Mouse (Mus musculus) induced T-regulatory cell, adult 2 months (primary cell): Measurements from ENCODE around the gene Sult2a4.
"Not testable (repeated sequence)": the region's sequence is repeated elsewhere in the genome, so short reads cannot be mapped to it uniquely, and the experiment has no call there.

Experiments used
- DNase-seq: peaks from one replicate; pipeline ENCODE4 v3.0.0-alpha.2; 2012; ENCODE audit warnings: low read depth

The Sult2a4 gene

DNA sequence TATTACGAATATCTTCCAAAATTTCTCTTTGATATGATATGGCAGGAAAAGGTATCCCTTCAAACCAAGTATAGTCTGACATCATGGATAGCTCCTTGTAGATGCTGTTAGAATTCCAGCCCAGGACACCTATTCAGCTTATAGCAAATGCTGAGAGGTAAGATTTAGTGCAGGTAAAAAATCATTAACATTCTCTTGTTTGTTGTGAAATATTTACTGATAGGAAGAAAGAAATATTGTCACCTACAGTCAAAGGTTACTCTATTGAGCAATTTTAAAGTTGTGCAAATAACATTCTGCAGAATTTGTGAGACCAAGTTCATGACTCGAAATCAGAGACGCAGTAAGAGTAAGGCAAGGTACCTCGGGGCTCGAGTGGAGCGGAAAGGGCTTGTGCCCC lies at the start of gene Sult2a4:
Gene Sult2a4, minus strand, starts transcription at position 101 of the 400 bp plus-strand sequence.
- not testable (repeated sequence) for DNase-seq

DNA sequence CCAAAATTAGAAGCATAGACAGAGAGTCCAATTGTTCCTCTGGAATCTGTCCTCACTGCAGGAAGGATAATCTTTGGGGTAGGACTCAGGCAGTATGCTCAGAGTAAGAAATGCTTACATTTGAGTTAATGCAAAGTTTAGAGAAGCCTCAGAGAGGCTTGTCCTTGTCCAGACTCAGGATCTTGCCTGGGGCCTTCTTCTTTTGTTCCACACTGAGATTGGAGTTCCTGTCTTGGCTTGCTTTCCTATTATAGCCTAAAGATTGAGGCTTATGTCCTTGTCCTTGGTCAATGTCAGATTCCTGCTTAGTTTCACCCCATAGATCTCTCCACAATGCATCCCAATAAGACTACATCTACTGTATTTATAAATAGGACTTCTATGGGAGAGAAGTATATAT lies 41.4 kb upstream of the Sult2a4 start:
- not testable (repeated sequence) for DNase-seq

DNA sequence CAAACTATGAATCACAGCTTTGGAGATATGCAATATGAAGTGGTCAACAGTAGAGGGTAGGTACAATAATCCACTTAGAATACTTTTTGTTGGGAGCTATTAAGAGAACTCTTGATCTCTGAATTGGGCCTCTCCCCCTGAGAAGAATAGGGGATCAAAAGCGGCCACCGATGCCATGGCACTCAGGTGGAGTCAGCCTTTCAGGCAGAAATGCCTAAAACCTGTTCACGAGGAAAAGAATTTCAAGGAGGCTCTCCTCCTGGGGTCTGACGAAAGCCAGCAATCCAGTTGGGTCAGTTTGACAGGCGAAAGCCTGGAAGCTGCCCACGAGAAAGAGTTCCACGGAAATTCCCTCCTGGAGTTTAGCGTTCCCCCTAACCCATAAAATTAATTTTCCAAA lies 23.7 kb upstream of the Sult2a4 start:
- no peak for DNase-seq

DNA sequence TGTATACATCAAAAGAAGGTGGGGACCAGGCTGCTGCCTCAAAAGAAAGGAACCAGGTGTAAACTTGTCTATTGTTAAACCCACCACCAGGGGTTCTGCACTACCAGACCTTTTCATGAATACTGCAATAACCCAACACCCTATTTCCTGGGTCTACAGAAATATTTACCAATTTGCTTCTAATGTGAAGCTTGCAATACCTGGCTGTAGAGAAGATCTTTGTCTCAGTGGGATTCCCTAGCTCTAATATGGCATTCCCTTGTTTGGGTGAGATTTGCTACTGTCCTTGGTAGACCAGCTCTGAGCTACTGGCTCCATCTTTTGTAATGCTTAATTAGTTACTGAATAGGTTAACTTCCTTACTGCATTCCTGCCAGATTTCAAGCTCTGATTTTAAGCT lies 21.3 kb upstream of the Sult2a4 start:
- not testable (repeated sequence) for DNase-seq
